Mouse (Mus musculus): ENCODE measurements around the gene Rpgrip1. TPM values are rescaled to one million over a fixed set of nuclear protein-coding genes. Genes with fewer than 3 reads are reported as not detected.
"Not testable (repeated sequence)": the region's sequence is repeated elsewhere in the genome, so short reads cannot be mapped to it uniquely, and the experiment has no call there.

Gene Rpgrip1
- total RNA-seq (2021), result 1 to 10 TPM in 1 of 2 experiments, under 1 TPM in 1; 0.88 to 2.2 TPM
- long read RNA-seq, experiment 1, partial matches to known transcripts, result 1 of 2 reads
- long read RNA-seq, experiment 1, other reads (novel, unspliced or antisense), result 1 of 2 reads
- long read RNA-seq, experiment 2, partial matches to known transcripts, result 0 of 1 reads
- long read RNA-seq, experiment 2, other reads (novel, unspliced or antisense), result 1 of 1 reads

GRCm38 (mm10) chr14:52110346-52110745, at the start of gene Rpgrip1:
Gene Rpgrip1 (plus strand): TSS chr14:52110704.
- no peak for DNase-seq (ENCODE audit: low spot score in 2 of 2)

GRCm38 (mm10) chr14:52060800-52061199, 49.7 kb upstream of the Rpgrip1 start:
- intact Hi-C loops (cut with DNase I), result no loop called here
- DNase-seq (ENCODE audit: low spot score in 2 of 2), result no peak

More at GRCm38 (mm10) chr14:52110346-52110745, at the start of gene Rpgrip1:
- intact Hi-C loops (cut with DNase I), result no loop called here

- intact Hi-C loops (cut with DNase I), result no loop called here
- DNase-seq (ENCODE audit: low spot score in 2 of 2), result no peak
These were observed 48.7 kb upstream of the Rpgrip1 start for GRCm38 (mm10) chr14:52061798-52062197.

- DNase-seq (ENCODE audit: low spot score in 2 of 2), result no peak
- intact Hi-C loops (cut with DNase I), result no loop called here
These were observed 44.4 kb upstream of the Rpgrip1 start for GRCm38 (mm10) chr14:52066135-52066534.

GRCm38 (mm10) chr14:52071599-52072137, 38.8 kb upstream of the Rpgrip1 start:
- DNase-seq (ENCODE audit: low spot score in 2 of 2), result no peak
- intact Hi-C loops (cut with DNase I), result no loop called here

GRCm38 (mm10) chr14:52083083-52083482, 27.4 kb upstream of the Rpgrip1 start:
- intact Hi-C loops (cut with DNase I), result no loop called here
- no peak for DNase-seq (ENCODE audit: low spot score in 2 of 2)

- intact Hi-C loops (cut with DNase I), result no loop called here
- no peak for DNase-seq (ENCODE audit: low spot score in 2 of 2)
These were observed 16.0 kb upstream of the Rpgrip1 start for GRCm38 (mm10) chr14:52094533-52094932.

- DNase-seq (ENCODE audit: low spot score in 2 of 2); intact Hi-C loops (cut with DNase I): not testable (repeated sequence)
These were observed 13.3 kb upstream of the Rpgrip1 start for GRCm38 (mm10) chr14:52097191-52097590.

GRCm38 (mm10) chr14:52098387-52098786, 12.1 kb upstream of the Rpgrip1 start:
- DNase-seq (ENCODE audit: low spot score in 2 of 2); intact Hi-C loops (cut with DNase I): not testable (repeated sequence)

GRCm38 (mm10) chr14:52099563-52099962, 10.9 kb upstream of the Rpgrip1 start:
- no peak for DNase-seq (ENCODE audit: low spot score in 2 of 2)
- intact Hi-C loops (cut with DNase I), result no loop called here

- no peak for DNase-seq (ENCODE audit: low spot score in 2 of 2)
- intact Hi-C loops (cut with DNase I), result loop anchor here (5.0 kb wide), 1 partner anchor 78 kb away; the partner anchor contains the start of gene Zfp219
These were observed 10.1 kb upstream of the Rpgrip1 start for GRCm38 (mm10) chr14:52100170-52100960.

- no peak for DNase-seq (ENCODE audit: low spot score in 2 of 2)
- intact Hi-C loops (cut with DNase I), result loop anchor here (5.0 kb wide), 1 partner anchor 79 kb away; the partner anchor contains the start of gene Zfp219
These were observed 9.0 kb upstream of the Rpgrip1 start for GRCm38 (mm10) chr14:52101285-52102157.

- intact Hi-C loops (cut with DNase I), result loop anchor here (5.0 kb wide), 1 partner anchor 81 kb away; the partner anchor contains the start of gene Zfp219
- no peak for DNase-seq (ENCODE audit: low spot score in 2 of 2)
These were observed 7.0 kb upstream of the Rpgrip1 start for GRCm38 (mm10) chr14:52103474-52103855.

- intact Hi-C loops (cut with DNase I), result loop anchor here (5.0 kb wide), 1 partner anchor 82 kb away; the partner anchor contains the start of gene Zfp219
- peak; percentile 100 for DNase-seq (ENCODE audit: low spot score in 2 of 2)
These were observed 6.4 kb upstream of the Rpgrip1 start, which contains the start of gene Hnrnpc for GRCm38 (mm10) chr14:52103856-52104676. Gene Hnrnpc (minus strand): TSS chr14:52104028.

- peak in 1 of 2 experiments; percentile 25 for DNase-seq (ENCODE audit: low spot score in 2 of 2)
- intact Hi-C loops (cut with DNase I), result loop anchor here (5.0 kb wide), 1 partner anchor 82 kb away; the partner anchor contains the start of gene Zfp219
These were observed 5.7 kb upstream of the Rpgrip1 start for GRCm38 (mm10) chr14:52104677-52105285.

- intact Hi-C loops (cut with DNase I), result no loop called here
- no peak for DNase-seq (ENCODE audit: low spot score in 2 of 2)
These were observed 5.2 kb upstream of the Rpgrip1 start for GRCm38 (mm10) chr14:52105308-52105707.

GRCm38 (mm10) chr14:52106741-52107140, 3.8 kb upstream of the Rpgrip1 start:
- peak; percentile 60 to 89 for DNase-seq (ENCODE audit: low spot score in 2 of 2)
- intact Hi-C loops (cut with DNase I), result no loop called here

- DNase-seq (ENCODE audit: low spot score in 2 of 2), result no peak
- intact Hi-C loops (cut with DNase I), result no loop called here
These were observed 2.5 kb upstream of the Rpgrip1 start for GRCm38 (mm10) chr14:52108025-52108424.
